Mouse (Mus musculus) cerebellum, adult 2 months (tissue): Measurements from ENCODE around the gene Asxl1.

Experiments used
- CTCF ChIP-seq: fragments of 200-500 bp; IDR thresholded peaks from 2 replicates; pipeline ENCODE4 v1.5.1; 2011; ENCODE audit warnings: low read depth, mild to moderate bottlenecking, control low read depth, low read length, moderate library complexity, borderline replicate concordance; ENCODE audit not compliant: insufficient read depth
- POLR2A ChIP-seq: fragments of 200-500 bp; IDR thresholded peaks from 2 replicates; pipeline ENCODE4 v1.6.1; 2011; ENCODE audit warnings: low read length, control low read depth, borderline replicate concordance; ENCODE audit not compliant: insufficient read depth

DNA sequence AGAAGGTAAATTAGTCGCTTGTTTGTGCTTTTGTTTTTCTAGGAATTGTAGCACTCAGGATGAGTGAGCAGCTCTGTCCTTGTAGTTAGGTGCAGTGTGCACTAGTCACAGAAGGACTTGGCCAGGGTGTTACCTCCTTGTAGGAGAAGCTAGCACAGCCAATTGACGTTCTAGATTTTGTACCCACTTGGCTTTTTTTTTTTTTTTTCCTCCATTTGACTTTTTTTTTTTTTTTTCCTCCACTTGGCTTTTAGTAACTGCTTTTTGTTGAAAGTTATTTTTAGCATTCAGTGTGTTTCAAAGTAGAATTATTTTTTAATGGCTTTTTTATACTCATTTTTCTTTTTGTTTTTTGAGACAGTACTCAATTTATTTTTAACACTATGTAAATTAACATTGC, 9.0 kb downstream of the Asxl1 start:
- TF ChIP-seq CTCF (no peak), POLR2A (no peak)
